Mouse (Mus musculus): ENCODE results near the gene Tube1. TPM values are rescaled to one million over a fixed set of nuclear protein-coding genes. Genes with fewer than 3 reads are reported as not detected.
"Not testable (repeated sequence)": the region's sequence is repeated elsewhere in the genome, so short reads cannot be mapped to it uniquely, and the experiment has no call there.

The Tube1 gene
- polyA plus RNA-seq, 1 experiment from 2014 or later: 26.7 TPM

DNA sequence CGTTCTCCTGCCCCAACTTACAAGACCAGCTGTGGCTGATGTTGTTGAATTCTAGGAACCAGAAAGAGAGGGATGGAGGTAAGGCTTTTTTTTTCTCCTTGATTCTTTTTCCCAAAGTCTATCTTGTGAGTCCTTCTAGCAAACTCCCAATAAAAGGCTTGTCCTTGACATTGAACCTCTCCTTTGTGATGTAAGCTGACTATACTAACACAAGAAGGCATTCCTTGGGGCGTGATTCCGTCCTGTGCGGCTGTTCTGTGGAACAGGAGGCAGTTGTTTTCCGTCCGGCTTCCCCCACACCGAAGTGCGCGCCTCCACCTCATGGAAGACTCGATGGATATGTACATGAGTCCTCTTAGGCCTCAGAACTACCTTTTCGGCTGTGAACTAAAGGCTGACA, 64.4 kb downstream of the Tube1 start:
- H3K27me3 ChIP-seq (ENCODE audit: control insufficient read depth, insufficient read depth, low read length); H3K4me2 ChIP-seq (ENCODE audit: low read depth, severe bottlenecking); H3K9me3 ChIP-seq (ENCODE audit: control insufficient read depth, low read length); H3K36me3 ChIP-seq (ENCODE audit: control insufficient read depth, insufficient read depth, low read length); DNase-seq (ENCODE audit: low spot score); H3K4me1 ChIP-seq (ENCODE audit: control insufficient read depth, insufficient read depth, low read length); H3K27ac ChIP-seq (replicated peaks; ENCODE audit: low read depth, low read length); H3K4me3 ChIP-seq (ENCODE audit: low read depth, low read length); ATAC-seq (ENCODE audit: insufficient number of reproducible peaks, low FRiP score, low TSS enrichment, low read depth); H3K9ac ChIP-seq (ENCODE audit: low read length): not testable (repeated sequence)
- 91% methylated on average over 11 of the region's 11 CpGs for WGBS

Other genes with a start within 250 kb of the Tube1 start
- gene Lama4, start 168.5 kb upstream of the Tube1 start, polyA plus RNA-seq (2014; fragmentation: Nextera tagmentation; extraction: Ambion mirVana): 24.8 and 32.1 TPM in 2 replicates
- 9.8 and 10.6 TPM in 2 replicates for gene Fam229b, start 62 bp upstream of the Tube1 start, polyA plus RNA-seq (2014; fragmentation: Nextera tagmentation; extraction: Ambion mirVana)
- 0.41 and 0.48 TPM in 2 replicates for gene Ccn6, start 29.8 kb downstream of the Tube1 start, polyA plus RNA-seq (2014; fragmentation: Nextera tagmentation; extraction: Ambion mirVana)
- 20.6 and 20.8 TPM in 2 replicates for gene Fyn, start 234.9 kb downstream of the Tube1 start, polyA plus RNA-seq (2014; fragmentation: Nextera tagmentation; extraction: Ambion mirVana)